Mouse (Mus musculus) adrenal gland, postnatal 10 days (tissue): Measurements from ENCODE around the gene Sdccag8. TPM values are rescaled to one million over a fixed set of nuclear protein-coding genes. Genes with fewer than 3 reads are reported as not detected.

Experiments
- DNase-seq: peaks from one replicate; pipeline ENCODE4 v3.0.0; 2021; ENCODE audit warnings: mixed read lengths
- long read RNA-seq, 2 experiments: library from polyadenylated mRNA; stranded (forward); transcript quantifications; one replicate each; pipeline ENCODE4 v2.0.0; 2021
- total RNA-seq, 2 experiments: library from RNA; stranded (reverse); gene quantifications; 2 replicates each; pipeline ENCODE4 v1.2.3; 2021

The Sdccag8 gene
- 10 to 100 TPM in 1 of 2 experiments, 1 to 10 TPM in 1; 6.6 to 10.7 TPM for total RNA-seq
- long read RNA-seq, experiment 1, transcript Sdccag8-201 (18 exons, 2,776 nt), result major isoform, 8 of 14 reads
- long read RNA-seq, experiment 1, partial matches to known transcripts, result 2 of 14 reads
- long read RNA-seq, experiment 1, other reads (novel, unspliced or antisense), result 4 of 14 reads
- long read RNA-seq, experiment 2, transcript Sdccag8-201 (18 exons, 2,776 nt), result major isoform, 7 of 20 reads
- long read RNA-seq, experiment 2, partial matches to known transcripts, result 5 of 20 reads
- long read RNA-seq, experiment 2, other reads (novel, unspliced or antisense), result 7 of 20 reads

- peak; percentile 94 for DNase-seq
Measured at GRCm38 (mm10) chr1:176814591-176815062, at the start of gene Sdccag8. Gene Sdccag8, plus strand, starts transcription at chr1:176814660.

GRCm38 (mm10) chr1:176774533-176774932, 39.9 kb upstream of the Sdccag8 start:
- DNase-seq, result no peak

GRCm38 (mm10) chr1:176789326-176789725, 25.1 kb upstream of the Sdccag8 start:
- no peak for DNase-seq

- no peak for DNase-seq
Measured at GRCm38 (mm10) chr1:176792175-176792574, 22.3 kb upstream of the Sdccag8 start.

GRCm38 (mm10) chr1:176798673-176799072, 15.8 kb upstream of the Sdccag8 start:
- no peak for DNase-seq

GRCm38 (mm10) chr1:176800728-176801365, 13.6 kb upstream of the Sdccag8 start:
- peak; percentile 51 for DNase-seq

GRCm38 (mm10) chr1:176810161-176810560, 4.3 kb upstream of the Sdccag8 start:
- DNase-seq, result no peak

- no peak for DNase-seq
Measured at GRCm38 (mm10) chr1:176811892-176812291, 2.6 kb upstream of the Sdccag8 start.

DNA sequence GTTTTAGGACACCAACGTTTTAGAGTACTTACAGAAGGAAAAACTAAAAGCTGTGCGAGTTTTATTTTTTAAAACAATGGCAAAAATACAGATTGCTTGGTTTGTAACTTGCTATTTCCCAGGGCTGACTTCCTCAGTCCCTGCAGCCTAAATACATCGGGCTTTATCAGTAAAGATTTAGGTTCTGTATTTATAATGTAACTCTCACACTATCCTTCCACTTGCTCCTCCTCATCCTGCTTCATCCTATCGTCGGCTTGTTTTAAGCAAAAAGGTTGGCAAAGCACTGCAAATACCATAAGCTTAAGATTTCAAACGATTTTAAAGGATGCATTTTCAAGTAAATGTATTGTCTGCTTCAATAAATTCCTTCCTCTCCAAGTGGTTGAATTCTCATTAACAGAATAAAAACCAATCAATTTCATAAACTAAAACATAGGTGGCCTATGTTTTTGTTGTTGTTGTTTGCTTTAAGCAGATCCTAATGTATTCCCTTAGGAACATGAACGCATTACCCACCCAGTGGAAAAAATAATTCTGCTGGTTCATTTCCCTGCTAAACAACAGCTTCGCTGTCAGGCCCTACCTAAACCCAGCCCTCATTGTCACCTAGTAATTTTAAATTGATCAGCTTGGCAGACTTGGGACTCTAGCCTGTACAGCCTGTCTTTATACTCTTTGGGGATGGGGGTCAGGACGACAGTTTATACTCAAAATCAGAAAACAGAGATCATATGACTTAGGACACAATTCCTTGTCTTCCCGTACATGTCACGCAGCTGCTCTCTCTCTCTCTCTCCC, 1.8 kb upstream of the Sdccag8 start:
- DNase-seq, result no peak

GRCm38 (mm10) chr1:176813292-176814035, 996 bp upstream of the Sdccag8 start:
- peak; percentile 80 for DNase-seq

- peak; percentile 99 for DNase-seq
Measured at GRCm38 (mm10) chr1:176814036-176814420, 432 bp upstream of the Sdccag8 start, which contains the start of gene Cep170. Gene Cep170, minus strand, starts transcription at chr1:176814067.

- DNase-seq, result no peak
Measured at GRCm38 (mm10) chr1:176816728-176817127, 2.3 kb downstream of the Sdccag8 start.

GRCm38 (mm10) chr1:176818147-176818546, 3.7 kb downstream of the Sdccag8 start:
- no peak for DNase-seq

DNA sequence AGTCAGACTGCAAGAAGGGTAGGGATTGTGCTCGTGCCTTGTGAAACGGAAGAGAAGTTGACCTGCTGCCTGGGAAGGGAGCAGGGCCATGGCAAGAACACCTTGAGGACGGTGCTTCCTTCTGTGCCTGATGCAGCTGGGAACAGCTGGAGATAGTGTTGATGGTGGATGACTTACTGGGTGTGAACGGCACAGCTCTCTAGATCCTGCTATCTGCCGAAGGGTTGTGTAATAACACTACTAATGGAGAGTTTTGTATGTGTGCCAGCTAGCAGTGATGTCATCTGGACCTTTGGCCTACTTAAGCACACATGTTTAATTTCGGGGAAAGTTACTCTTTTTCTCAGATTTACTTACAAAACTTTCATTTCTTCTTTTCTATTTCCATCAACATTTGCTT, 4.3 kb downstream of the Sdccag8 start:
- peak; percentile 72 for DNase-seq

DNA sequence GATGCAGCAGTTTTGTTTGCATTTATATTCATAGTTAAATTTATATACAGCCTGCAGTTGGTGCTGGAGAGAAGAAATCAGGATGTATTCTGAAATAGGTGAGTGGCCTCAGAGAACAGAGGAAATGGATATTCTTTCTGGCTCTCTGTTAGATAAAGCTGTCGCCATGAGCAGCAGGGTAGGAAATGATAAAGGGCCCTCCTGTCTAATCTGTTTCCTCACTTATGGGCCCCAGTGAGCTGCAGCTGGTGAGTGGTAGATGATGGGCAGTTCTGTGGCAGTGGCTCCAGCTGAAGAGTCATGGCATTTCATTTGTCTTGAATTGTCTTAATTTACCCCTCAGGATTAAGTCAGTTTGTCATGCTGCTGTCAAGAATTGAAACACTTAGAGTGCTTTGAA, 7.5 kb downstream of the Sdccag8 start:
- DNase-seq, result no peak

DNA sequence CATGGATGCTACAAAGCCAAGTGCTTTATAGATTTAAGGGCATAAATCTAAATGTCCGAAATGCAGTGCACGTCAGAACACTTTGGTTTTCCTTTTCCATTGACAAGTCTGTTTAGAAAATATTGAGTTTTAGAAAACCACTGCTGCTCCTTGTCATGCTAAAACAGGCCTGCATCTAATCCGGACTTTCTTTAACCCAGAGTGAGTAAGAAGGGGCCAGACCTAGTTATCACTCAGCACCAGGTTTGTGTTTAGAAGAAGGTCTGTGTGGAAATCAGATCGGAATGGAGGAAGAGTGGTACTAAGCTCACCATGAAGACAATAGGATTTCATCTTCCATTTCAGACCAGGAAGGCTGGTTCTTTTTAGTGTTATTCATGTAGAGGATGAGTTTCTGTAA, 8.5 kb downstream of the Sdccag8 start:
- DNase-seq, result no peak

- DNase-seq, result no peak
Measured at GRCm38 (mm10) chr1:176823889-176824288, 9.4 kb downstream of the Sdccag8 start.

GRCm38 (mm10) chr1:176824611-176825010, 10.2 kb downstream of the Sdccag8 start:
- no peak for DNase-seq

GRCm38 (mm10) chr1:176825084-176825483, 10.6 kb downstream of the Sdccag8 start:
- DNase-seq, result no peak

- peak; percentile 67 for DNase-seq
Measured at GRCm38 (mm10) chr1:176826186-176826585, 11.7 kb downstream of the Sdccag8 start.

- no peak for DNase-seq
Measured at GRCm38 (mm10) chr1:176826931-176827330, 12.5 kb downstream of the Sdccag8 start.

GRCm38 (mm10) chr1:176827365-176827764, 12.9 kb downstream of the Sdccag8 start:
- DNase-seq, result peak; percentile 82
